Mouse (Mus musculus): ENCODE measurements around the gene Gm17079. TPM values are rescaled to one million over a fixed set of nuclear protein-coding genes. Genes with fewer than 3 reads are reported as not detected.
"Not testable (repeated sequence)": the region's sequence is repeated elsewhere in the genome, so short reads cannot be mapped to it uniquely, and the experiment has no call there.

Gene Gm17079
- polyA plus RNA-seq (2012; ENCODE audit: insufficient read depth, insufficient read length, missing spikeins), result not detected in 2 replicates

- not testable (repeated sequence) for H3K27ac ChIP-seq (ENCODE audit: insufficient read depth, low read depth, low read length); H3K4me3 ChIP-seq (ENCODE audit: insufficient read depth, low read length); H3K4me1 ChIP-seq (ENCODE audit: control insufficient read depth, insufficient read depth, low read length)
These were observed at the start of gene Gm17079 for GRCm38 (mm10) chr14:51695368-51695767. Gm17079 (minus strand) TSS chr14:51695468.

GRCm38 (mm10) chr14:51740347-51741170, 45.3 kb upstream of the Gm17079 start:
- Histone ChIP-seq H3K4me1 (ENCODE audit: control insufficient read depth, insufficient read depth, low read length) (no peaks in the 10 kb centered on the region), H3K4me3 (ENCODE audit: insufficient read depth, low read length) (no peak overlapping the region), H3K27ac (ENCODE audit: insufficient read depth, low read depth, low read length) (no peak overlapping the region)
- TF ChIP-seq CTCF (IDR thresholded peaks at IDR 0.05; ENCODE audit: low read depth, low read length), result no peak
- no peak for TF ChIP-seq POLR2A (IDR thresholded peaks at IDR 0.05; ENCODE audit: borderline replicate concordance, low read depth, low read length)

GRCm38 (mm10) chr14:51739150-51739993, 44.1 kb upstream of the Gm17079 start:
- TF ChIP-seq POLR2A (IDR thresholded peaks at IDR 0.05; ENCODE audit: borderline replicate concordance, low read depth, low read length) (no peak), CTCF (IDR thresholded peaks at IDR 0.05; ENCODE audit: low read depth, low read length) (no peak)
- H3K27ac ChIP-seq (ENCODE audit: insufficient read depth, low read depth, low read length), result no peak overlapping the region
- H3K4me3 ChIP-seq (ENCODE audit: insufficient read depth, low read length), result no peak overlapping the region
- H3K4me1 ChIP-seq (ENCODE audit: control insufficient read depth, insufficient read depth, low read length), result no peaks in the 10 kb centered on the region

- TF ChIP-seq CTCF (IDR thresholded peaks at IDR 0.05; ENCODE audit: low read depth, low read length), result no peak
- Histone ChIP-seq H3K4me3 (ENCODE audit: insufficient read depth, low read length) (no peak overlapping the region), H3K4me1 (ENCODE audit: control insufficient read depth, insufficient read depth, low read length) (no peaks in the 10 kb centered on the region), H3K27ac (ENCODE audit: insufficient read depth, low read depth, low read length) (no peak overlapping the region)
These were observed 43.3 kb upstream of the Gm17079 start for GRCm38 (mm10) chr14:51738411-51739149.

- TF ChIP-seq POLR2A (IDR thresholded peaks at IDR 0.05; ENCODE audit: borderline replicate concordance, low read depth, low read length), result no peak
- TF ChIP-seq CTCF (IDR thresholded peaks at IDR 0.05; ENCODE audit: low read depth, low read length), result no peak
- H3K4me3 ChIP-seq (ENCODE audit: insufficient read depth, low read length), result no peak overlapping the region
- no peak overlapping the region for H3K27ac ChIP-seq (ENCODE audit: insufficient read depth, low read depth, low read length)
- no peaks in the 10 kb centered on the region for H3K4me1 ChIP-seq (ENCODE audit: control insufficient read depth, insufficient read depth, low read length)
These were observed 42.7 kb upstream of the Gm17079 start for GRCm38 (mm10) chr14:51737967-51738366.

- no peak for TF ChIP-seq POLR2A (IDR thresholded peaks at IDR 0.05; ENCODE audit: borderline replicate concordance, low read depth, low read length)
- TF ChIP-seq CTCF (IDR thresholded peaks at IDR 0.05; ENCODE audit: low read depth, low read length), result no peak
- no peak within 1 kb of the TSS for H3K27ac ChIP-seq (ENCODE audit: insufficient read depth, low read depth, low read length)
- H3K4me1 ChIP-seq (ENCODE audit: control insufficient read depth, insufficient read depth, low read length), result no peaks in the 10 kb centered on the region
- no peak within 1 kb of the TSS for H3K4me3 ChIP-seq (ENCODE audit: insufficient read depth, low read length)
These were observed 21.8 kb upstream of the Gm17079 start, which contains the start of gene Gm5800 for GRCm38 (mm10) chr14:51717083-51717482. Gm5800 (minus strand) TSS chr14:51717183.

- Histone ChIP-seq H3K27ac (ENCODE audit: insufficient read depth, low read depth, low read length) (no peak overlapping the region), H3K4me3 (ENCODE audit: insufficient read depth, low read length) (no peak overlapping the region), H3K4me1 (ENCODE audit: control insufficient read depth, insufficient read depth, low read length) (no peaks in the 10 kb centered on the region)
- TF ChIP-seq CTCF (IDR thresholded peaks at IDR 0.05; ENCODE audit: low read depth, low read length) (no peak), POLR2A (IDR thresholded peaks at IDR 0.05; ENCODE audit: borderline replicate concordance, low read depth, low read length) (no peak)
These were observed 18.0 kb downstream of the Gm17079 start for GRCm38 (mm10) chr14:51677269-51677668.

Other genes starting within 250 kb of the Gm17079 start
- gene Vmn2r89, start 243.6 kb downstream of the Gm17079 start, polyA plus RNA-seq (2012; ENCODE audit: insufficient read depth, insufficient read length, missing spikeins), result 0.15 TPM in 1 of 2 replicates, not detected in the other
- not detected in 2 replicates for gene Gm5622, start 142.7 kb downstream of the Gm17079 start, polyA plus RNA-seq (2012; ENCODE audit: insufficient read depth, insufficient read length, missing spikeins)
- gene Gm17175, start 121.4 kb downstream of the Gm17079 start, polyA plus RNA-seq (2012; ENCODE audit: insufficient read depth, insufficient read length, missing spikeins), result not detected in 2 replicates
- not detected in 2 replicates for gene Gm17174, start 103.3 kb downstream of the Gm17079 start, polyA plus RNA-seq (2012; ENCODE audit: insufficient read depth, insufficient read length, missing spikeins)
- not detected in 2 replicates for gene Gm17078, start 84.2 kb downstream of the Gm17079 start, polyA plus RNA-seq (2012; ENCODE audit: insufficient read depth, insufficient read length, missing spikeins)
- gene Gm4181, start 59.8 kb downstream of the Gm17079 start, polyA plus RNA-seq (2012; ENCODE audit: insufficient read depth, insufficient read length, missing spikeins), result not detected in 2 replicates
- gene Gm5800, start 21.7 kb upstream of the Gm17079 start, polyA plus RNA-seq (2012; ENCODE audit: insufficient read depth, insufficient read length, missing spikeins), result not detected in 2 replicates
- not detected in 2 replicates for gene Ang4, start 78.1 kb upstream of the Gm17079 start, polyA plus RNA-seq (2012; ENCODE audit: insufficient read depth, insufficient read length, missing spikeins)
- not detected in 2 replicates for gene AY358078, start 104.6 kb upstream of the Gm17079 start, polyA plus RNA-seq (2012; ENCODE audit: insufficient read depth, insufficient read length, missing spikeins)
- not detected in 2 replicates for gene Ear6, start 158.2 kb upstream of the Gm17079 start, polyA plus RNA-seq (2012; ENCODE audit: insufficient read depth, insufficient read length, missing spikeins)
- 18.6 and 19.4 TPM in 2 replicates for gene Mettl17, start 189.4 kb upstream of the Gm17079 start, polyA plus RNA-seq (2012; ENCODE audit: insufficient read depth, insufficient read length, missing spikeins)
- gene Slc39a2, start 197.4 kb upstream of the Gm17079 start, polyA plus RNA-seq (2012; ENCODE audit: insufficient read depth, insufficient read length, missing spikeins), result 0.44 and 1.2 TPM in 2 replicates
- 0.91 and 2.5 TPM in 2 replicates for gene Ndrg2, start 218.7 kb upstream of the Gm17079 start, polyA plus RNA-seq (2012; ENCODE audit: insufficient read depth, insufficient read length, missing spikeins)
- gene Tppp2, start 223.0 kb upstream of the Gm17079 start, polyA plus RNA-seq (2012; ENCODE audit: insufficient read depth, insufficient read length, missing spikeins), result not detected in 2 replicates
- gene Rnase13, start 227.3 kb upstream of the Gm17079 start, polyA plus RNA-seq (2012; ENCODE audit: insufficient read depth, insufficient read length, missing spikeins), result not detected in 2 replicates

Data from bone marrow macrophage, adult 2 months (primary cell).